Mouse (Mus musculus): ENCODE data around the gene Vmn1r139. TPM values are rescaled to one million over a fixed set of nuclear protein-coding genes. Genes with fewer than 3 reads are reported as not detected.
"Not testable (repeated sequence)": the region's sequence is repeated elsewhere in the genome, so short reads cannot be mapped to it uniquely, and the experiment has no call there.

The Vmn1r139 gene
- total RNA-seq (2012; rRNA removed) (not detected in 2 replicates), total RNA-seq (2014; rRNA removed) (not detected in 2 replicates), polyA plus RNA-seq (2012; ENCODE audit: insufficient read length, low read depth) (not detected in 2 replicates)

GRCm38 (mm10) chr7:22068757-22069156 lies at the start of gene Vmn1r139:
Gene Vmn1r139, plus strand, starts transcription at chr7:22069057.
- H3K9me3 ChIP-seq (replicated peaks; ENCODE audit: low read length); H3K4me2 ChIP-seq (ENCODE audit: insufficient read depth, low read depth, poor library complexity, severe bottlenecking); H3K4me3 ChIP-seq (replicated peaks in 1 of 3; ENCODE audit: low read depth in 2 of 3, low read length in 2 of 3, poor library complexity in 1 of 3); in situ Hi-C loops (cut with MboI; ENCODE audit: low pct_ligation_motif_present, low pct_unique_long_range_greater_than_20kb, low sequenced_read_pairs); H3K79me2 ChIP-seq (replicated peaks; ENCODE audit: control insufficient read depth, extremely low read depth, insufficient read depth, poor library complexity, severe bottlenecking); DNase-seq (ENCODE audit: extremely low read depth); dilution Hi-C loops (cut with MboI; ENCODE audit: extremely low pct_ligation_motif_present, extremely low pct_unique_long_range_greater_than_20kb, low sequenced_read_pairs); H3K27me3 ChIP-seq (replicated peaks); H3K36me3 ChIP-seq (replicated peaks in 1 of 2; ENCODE audit: control insufficient read depth in 1 of 2, insufficient read depth in 1 of 2, low read length in 1 of 2); H3K4me1 ChIP-seq (ENCODE audit: control insufficient read depth in 1 of 2, insufficient read depth in 2 of 2); H3K27ac ChIP-seq (ENCODE audit: insufficient read depth, low read depth); H3K9ac ChIP-seq (ENCODE audit: insufficient read depth, low read depth): not testable (repeated sequence)

- H3K4me3 ChIP-seq (replicated peaks in 1 of 3; ENCODE audit: low read depth in 2 of 3, low read length in 2 of 3, poor library complexity in 1 of 3); DNase-seq (ENCODE audit: extremely low read depth); H3K9ac ChIP-seq (ENCODE audit: insufficient read depth, low read depth); H3K79me2 ChIP-seq (replicated peaks; ENCODE audit: control insufficient read depth, extremely low read depth, insufficient read depth, poor library complexity, severe bottlenecking); dilution Hi-C loops (cut with MboI; ENCODE audit: extremely low pct_ligation_motif_present, extremely low pct_unique_long_range_greater_than_20kb, low sequenced_read_pairs); H3K27ac ChIP-seq (ENCODE audit: insufficient read depth, low read depth); in situ Hi-C loops (cut with MboI; ENCODE audit: low pct_ligation_motif_present, low pct_unique_long_range_greater_than_20kb, low sequenced_read_pairs); H3K4me1 ChIP-seq (ENCODE audit: control insufficient read depth in 1 of 2, insufficient read depth in 2 of 2); H3K9me3 ChIP-seq (replicated peaks; ENCODE audit: low read length); H3K36me3 ChIP-seq (replicated peaks in 1 of 2; ENCODE audit: control insufficient read depth in 1 of 2, insufficient read depth in 1 of 2, low read length in 1 of 2); H3K4me2 ChIP-seq (ENCODE audit: insufficient read depth, low read depth, poor library complexity, severe bottlenecking); H3K27me3 ChIP-seq (replicated peaks): not testable (repeated sequence)
These were observed 40.1 kb upstream of the Vmn1r139 start, which contains the start of gene Vmn1r138 for GRCm38 (mm10) chr7:22028797-22029196. Gene Vmn1r138, minus strand, starts transcription at chr7:22028897.

- H3K79me2 ChIP-seq (replicated peaks; ENCODE audit: control insufficient read depth, extremely low read depth, insufficient read depth, poor library complexity, severe bottlenecking); H3K9ac ChIP-seq (ENCODE audit: insufficient read depth, low read depth); H3K4me1 ChIP-seq (ENCODE audit: control insufficient read depth in 1 of 2, insufficient read depth in 2 of 2); in situ Hi-C loops (cut with MboI; ENCODE audit: low pct_ligation_motif_present, low pct_unique_long_range_greater_than_20kb, low sequenced_read_pairs); H3K4me2 ChIP-seq (ENCODE audit: insufficient read depth, low read depth, poor library complexity, severe bottlenecking); dilution Hi-C loops (cut with MboI; ENCODE audit: extremely low pct_ligation_motif_present, extremely low pct_unique_long_range_greater_than_20kb, low sequenced_read_pairs); H3K27me3 ChIP-seq (replicated peaks); H3K4me3 ChIP-seq (replicated peaks in 1 of 3; ENCODE audit: low read depth in 2 of 3, low read length in 2 of 3, poor library complexity in 1 of 3); H3K9me3 ChIP-seq (replicated peaks; ENCODE audit: low read length); DNase-seq (ENCODE audit: extremely low read depth); H3K36me3 ChIP-seq (replicated peaks in 1 of 2; ENCODE audit: control insufficient read depth in 1 of 2, insufficient read depth in 1 of 2, low read length in 1 of 2); H3K27ac ChIP-seq (ENCODE audit: insufficient read depth, low read depth): not testable (repeated sequence)
These were observed 12.7 kb upstream of the Vmn1r139 start, which contains the start of gene Gm6176 for GRCm38 (mm10) chr7:22056205-22056604. Gene Gm6176, minus strand, starts transcription at chr7:22056305.

DNA sequence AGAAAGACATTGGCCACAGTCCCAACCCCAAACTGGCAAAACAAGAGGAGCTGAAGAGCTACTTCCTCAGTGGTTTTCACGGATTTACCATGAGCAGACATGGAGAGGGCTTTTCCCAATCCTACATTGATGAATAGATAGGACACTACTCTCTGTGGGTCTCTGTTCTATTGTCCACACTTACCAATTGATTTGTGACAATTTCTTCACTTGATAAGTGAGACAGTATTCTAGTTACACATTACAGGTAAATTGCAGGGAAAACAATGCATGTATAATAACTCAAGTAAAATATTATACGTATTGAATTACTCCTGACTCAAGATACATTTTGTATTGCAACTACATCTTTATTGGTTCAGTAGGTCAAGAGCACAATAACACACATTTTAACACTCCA lies 49.3 kb downstream of the Vmn1r139 start, which contains the start of gene Gm16451:
Gene Gm16451 (minus strand): TSS at position 101 of the 400 bp plus-strand sequence.
- H3K79me2 ChIP-seq (replicated peaks; ENCODE audit: control insufficient read depth, extremely low read depth, insufficient read depth, poor library complexity, severe bottlenecking); in situ Hi-C loops (cut with MboI; ENCODE audit: low pct_ligation_motif_present, low pct_unique_long_range_greater_than_20kb, low sequenced_read_pairs); H3K4me1 ChIP-seq (ENCODE audit: control insufficient read depth in 1 of 2, insufficient read depth in 2 of 2); H3K27ac ChIP-seq (ENCODE audit: insufficient read depth, low read depth); H3K4me3 ChIP-seq (replicated peaks in 1 of 3; ENCODE audit: low read depth in 2 of 3, low read length in 2 of 3, poor library complexity in 1 of 3); H3K36me3 ChIP-seq (replicated peaks in 1 of 2; ENCODE audit: control insufficient read depth in 1 of 2, insufficient read depth in 1 of 2, low read length in 1 of 2); H3K27me3 ChIP-seq (replicated peaks); H3K4me2 ChIP-seq (ENCODE audit: insufficient read depth, low read depth, poor library complexity, severe bottlenecking); DNase-seq (ENCODE audit: extremely low read depth); H3K9ac ChIP-seq (ENCODE audit: insufficient read depth, low read depth); H3K9me3 ChIP-seq (replicated peaks; ENCODE audit: low read length); dilution Hi-C loops (cut with MboI; ENCODE audit: extremely low pct_ligation_motif_present, extremely low pct_unique_long_range_greater_than_20kb, low sequenced_read_pairs): not testable (repeated sequence)

- in situ Hi-C loops (cut with MboI; ENCODE audit: low pct_ligation_motif_present, low pct_unique_long_range_greater_than_20kb, low sequenced_read_pairs); H3K27me3 ChIP-seq (replicated peaks); H3K9me3 ChIP-seq (replicated peaks; ENCODE audit: low read length); H3K4me2 ChIP-seq (ENCODE audit: insufficient read depth, low read depth, poor library complexity, severe bottlenecking); H3K9ac ChIP-seq (ENCODE audit: insufficient read depth, low read depth); H3K27ac ChIP-seq (ENCODE audit: insufficient read depth, low read depth); DNase-seq (ENCODE audit: extremely low read depth); dilution Hi-C loops (cut with MboI; ENCODE audit: extremely low pct_ligation_motif_present, extremely low pct_unique_long_range_greater_than_20kb, low sequenced_read_pairs); H3K36me3 ChIP-seq (replicated peaks in 1 of 2; ENCODE audit: control insufficient read depth in 1 of 2, insufficient read depth in 1 of 2, low read length in 1 of 2); H3K4me3 ChIP-seq (replicated peaks in 1 of 3; ENCODE audit: low read depth in 2 of 3, low read length in 2 of 3, poor library complexity in 1 of 3); H3K79me2 ChIP-seq (replicated peaks; ENCODE audit: control insufficient read depth, extremely low read depth, insufficient read depth, poor library complexity, severe bottlenecking); H3K4me1 ChIP-seq (ENCODE audit: control insufficient read depth in 1 of 2, insufficient read depth in 2 of 2): not testable (repeated sequence)
These were observed 65.8 kb downstream of the Vmn1r139 start, which contains the start of gene Gm10666 for GRCm38 (mm10) chr7:22134641-22135040. Gene Gm10666, minus strand, starts transcription at chr7:22134741.

All from CH12.LX (cell line).